Mouse (Mus musculus): ENCODE measurements at regions not wholly inside any gene's neighbourhood (a gene's known extent, or its start where the extent isn't known, plus 50 kb on each side); places are given as distances from the start of the nearest gene placed in this dataset.
A peak's percentile ranks its signal among the peaks of the same experiment; 100 is the strongest.

- no peak for DNase-seq
- intact Hi-C loops (cut with DNase I), result no loop called here
Observed at GRCm38 (mm10) chr5:111590619-111591081, 143.1 kb upstream of the Gm26897 start.

GRCm38 (mm10) chr5:111592807-111593206, 140.9 kb upstream of the Gm26897 start:
- intact Hi-C loops (cut with DNase I), result no loop called here
- no peak for DNase-seq

- intact Hi-C loops (cut with DNase I), result no loop called here
- DNase-seq, result no peak
Observed at GRCm38 (mm10) chr5:111594111-111594510, 139.6 kb upstream of the Gm26897 start.

GRCm38 (mm10) chr5:111595438-111595837, 138.3 kb upstream of the Gm26897 start:
- no peak for DNase-seq
- intact Hi-C loops (cut with DNase I), result no loop called here

- no peak for DNase-seq
- intact Hi-C loops (cut with DNase I), result no loop called here
Observed at GRCm38 (mm10) chr5:111597733-111598132, 136.0 kb upstream of the Gm26897 start.

GRCm38 (mm10) chr5:111601711-111602521, 131.8 kb upstream of the Gm26897 start:
- intact Hi-C loops (cut with DNase I), result no loop called here
- DNase-seq, result peak in 1 of 2 experiments; percentile 35

GRCm38 (mm10) chr5:111613687-111614086, 120.0 kb upstream of the Gm26897 start:
- DNase-seq, result no peak
- intact Hi-C loops (cut with DNase I), result no loop called here

- peak; percentile 58 to 76 for DNase-seq
- intact Hi-C loops (cut with DNase I), result loop anchor here (1.0 to 5.0 kb wide), 2 partner anchors 84 to 208 kb away; no protein-coding TSS in a partner anchor
Observed at GRCm38 (mm10) chr5:111619974-111620373, 113.8 kb upstream of the Gm26897 start.

- intact Hi-C loops (cut with DNase I), result loop anchor here (1.0 to 5.0 kb wide), 2 partner anchors 84 to 208 kb away; no protein-coding TSS in a partner anchor
Observed at GRCm38 (mm10) chr5:111620626-111621025, 113.1 kb upstream of the Gm26897 start.

GRCm38 (mm10) chr5:111622481-111622880, 111.2 kb upstream of the Gm26897 start:
- peak in 1 of 2 experiments; percentile 21 for DNase-seq
- intact Hi-C loops (cut with DNase I), result loop anchor here (5.0 kb wide), 1 partner anchor 210 kb away; no protein-coding TSS in a partner anchor

More at GRCm38 (mm10) chr5:111620626-111621025, 113.1 kb upstream of the Gm26897 start:
- peak; percentile 62 to 69 for DNase-seq

GRCm38 (mm10) chr5:111626273-111626798, 107.4 kb upstream of the Gm26897 start:
- intact Hi-C loops (cut with DNase I), result loop anchor here (5.0 kb wide), 1 partner anchor 171 kb away; no protein-coding TSS in a partner anchor
- no peak for DNase-seq

- DNase-seq, result no peak
- intact Hi-C loops (cut with DNase I), result no loop called here
Observed at GRCm38 (mm10) chr5:111630313-111630844, 103.3 kb upstream of the Gm26897 start.

GRCm38 (mm10) chr5:111631572-111632161, 102.1 kb upstream of the Gm26897 start:
- intact Hi-C loops (cut with DNase I), result no loop called here
- no peak for DNase-seq

- DNase-seq, result no peak
- intact Hi-C loops (cut with DNase I), result no loop called here
Observed at GRCm38 (mm10) chr5:111635092-111635491, 98.6 kb upstream of the Gm26897 start.

- no peak for DNase-seq
- intact Hi-C loops (cut with DNase I), result no loop called here
Observed at GRCm38 (mm10) chr5:111636969-111637368, 96.8 kb upstream of the Gm26897 start.

- no peak for DNase-seq
- intact Hi-C loops (cut with DNase I), result no loop called here
Observed at GRCm38 (mm10) chr5:111638306-111638705, 95.4 kb upstream of the Gm26897 start.

- DNase-seq, result no peak
- intact Hi-C loops (cut with DNase I), result no loop called here
Observed at GRCm38 (mm10) chr5:111639476-111640287, 94.0 kb upstream of the Gm26897 start.

- no peak for DNase-seq
- intact Hi-C loops (cut with DNase I), result no loop called here
Observed at GRCm38 (mm10) chr5:111640976-111641375, 92.7 kb upstream of the Gm26897 start.

GRCm38 (mm10) chr5:111641685-111642084, 92.0 kb upstream of the Gm26897 start:
- no peak for DNase-seq
- intact Hi-C loops (cut with DNase I), result no loop called here

- intact Hi-C loops (cut with DNase I), result no loop called here
- no peak for DNase-seq
Observed at GRCm38 (mm10) chr5:111644142-111644541, 89.6 kb upstream of the Gm26897 start.

All from gastrocnemius, postnatal 36 days (tissue).